Comparison of ENCODE assay signal across 11 mouse cellular contexts in genomic region chr16:22260423-22261143, GRCm38 (mm10). TPM values are rescaled to one million over a fixed set of nuclear protein-coding genes. Genes with fewer than 3 reads are reported as not detected.
DNase-seq lines count a peak whose midpoint lies in the region; ATAC-seq and TF ChIP-seq lines count a peak whose summit lies in the region.
"Had no signal": no experiment of that assay in that cellular context is flagged by ENCODE, and none has a peak within 500 bp of the region (broad histone marks: within the 10 kb centered on the region; RNA-seq: fewer than 3 reads in every experiment).

No protein-coding gene starts in this region.

- H3K27ac ChIP-seq in hindbrain, embryonic 13.5 days = no peak overlapping the region
- no peak overlapping the region for H3K27ac ChIP-seq in hindbrain, embryonic 11.5 days (ENCODE audit: low read depth, low read length)
- no peak overlapping the region for H3K27ac ChIP-seq in neural tube, embryonic 12.5 days
- no peak overlapping the region for H3K27ac ChIP-seq in intestine, postnatal 0 days (ENCODE audit: low read depth, low read length)
- no peak overlapping the region for H3K27ac ChIP-seq in stomach, embryonic 16.5 days (ENCODE audit: low read length)

- WGBS in hindbrain, embryonic 13.5 days = 69% methylated on average over 3 of the region's 3 CpGs
- WGBS in hindbrain, embryonic 11.5 days = 78% methylated on average over 3 of the region's 3 CpGs
- 77% methylated on average over 3 of the region's 3 CpGs for WGBS in neural tube, embryonic 12.5 days
- WGBS in intestine, postnatal 0 days = 27% methylated on average over 3 of the region's 3 CpGs
- 43% methylated on average over 3 of the region's 3 CpGs for WGBS in stomach, embryonic 16.5 days

- DNase-seq in hindbrain, embryonic 11.5 days (ENCODE audit: low spot score) = no peak
- no peak for DNase-seq in neural tube, embryonic 10.5 days (ENCODE audit: extremely low spot score, low spot score)
- DNase-seq in cerebellum, postnatal 25 days = no peak
- DNase-seq in embryo, embryonic 9.5 days (ENCODE audit: extremely low spot score) = no peak
- DNase-seq: adrenal gland, postnatal 25 days; cerebellum, adult 8-10 months; lung, postnatal 14 days had no signal

- no peak overlapping the region for H3K4me3 ChIP-seq in hindbrain, embryonic 13.5 days
- no peak overlapping the region for H3K4me3 ChIP-seq in hindbrain, embryonic 11.5 days (ENCODE audit: low read depth, low read length)
- no peak overlapping the region for H3K4me3 ChIP-seq in neural tube, embryonic 12.5 days
- no peak overlapping the region for H3K4me3 ChIP-seq in intestine, postnatal 0 days (ENCODE audit: low read depth, low read length)
- H3K4me3 ChIP-seq in stomach, embryonic 16.5 days (replicated peaks; ENCODE audit: low read length) = no peak overlapping the region; the same call in 1 of the 2 replicates

- no peak for ATAC-seq in hindbrain, embryonic 13.5 days (ENCODE audit: low FRiP score)
- ATAC-seq in hindbrain, embryonic 11.5 days (ENCODE audit: low FRiP score) = no peak
- ATAC-seq in neural tube, embryonic 12.5 days (ENCODE audit: low FRiP score, low read depth) = no peak
- ATAC-seq in intestine, postnatal 0 days = no peak
- no peak for ATAC-seq in stomach, embryonic 16.5 days (ENCODE audit: insufficient read depth, low FRiP score)

- peak overlapping the region; percentile 13; the same call in 1 of the 2 replicates for H3K4me2 ChIP-seq in hindbrain, embryonic 13.5 days
- H3K4me2 ChIP-seq in hindbrain, embryonic 11.5 days (replicated peaks; ENCODE audit: low read depth, low read length) = no peak overlapping the region
- 0 out of 2 replicates have a peak overlapping the region, but pooled peaks have one; percentile 14 for H3K4me2 ChIP-seq in neural tube, embryonic 12.5 days (replicated peaks)
- H3K4me2 ChIP-seq in intestine, postnatal 0 days (replicated peaks; ENCODE audit: low read depth) = peak overlapping the region; percentile 28; the same call in 1 of the 2 replicates
- peak overlapping the region; percentile 36 for H3K4me2 ChIP-seq in stomach, embryonic 16.5 days (ENCODE audit: low read depth, low read length)

- H3K9ac ChIP-seq in hindbrain, embryonic 13.5 days = no peak overlapping the region
- H3K9ac ChIP-seq in hindbrain, embryonic 11.5 days (ENCODE audit: low read depth, low read length) = no peak overlapping the region
- H3K9ac ChIP-seq in neural tube, embryonic 12.5 days = no peak overlapping the region
- no peak overlapping the region for H3K9ac ChIP-seq in intestine, postnatal 0 days (ENCODE audit: low read depth, low read length)
- H3K9ac ChIP-seq in stomach, embryonic 16.5 days (ENCODE audit: low read length) = no peak overlapping the region

- no peaks in the 10 kb centered on the region for H3K27me3 ChIP-seq in hindbrain, embryonic 13.5 days
- no peaks in the 10 kb centered on the region for H3K27me3 ChIP-seq in hindbrain, embryonic 11.5 days (ENCODE audit: control insufficient read depth, insufficient read depth, low read length)
- H3K27me3 ChIP-seq in neural tube, embryonic 12.5 days (replicated peaks) = no peaks in the 10 kb centered on the region
- H3K27me3 ChIP-seq in intestine, postnatal 0 days (replicated peaks; ENCODE audit: control insufficient read depth, insufficient read depth, low read length) = no peaks in the 10 kb centered on the region
- H3K27me3 ChIP-seq in stomach, embryonic 16.5 days (ENCODE audit: control insufficient read depth, insufficient read depth, low read length) = no peaks in the 10 kb centered on the region

- H3K4me1 ChIP-seq in hindbrain, embryonic 13.5 days (replicated peaks) = peaks cover 45% of the 10 kb centered on the region
- peaks cover 2% of the 10 kb centered on the region; the same call in 1 of the 2 replicates for H3K4me1 ChIP-seq in hindbrain, embryonic 11.5 days (replicated peaks; ENCODE audit: control insufficient read depth, insufficient read depth, low read length)
- peaks cover 15% of the 10 kb centered on the region for H3K4me1 ChIP-seq in neural tube, embryonic 12.5 days
- H3K4me1 ChIP-seq in intestine, postnatal 0 days (replicated peaks; ENCODE audit: control insufficient read depth, insufficient read depth, low read length) = peaks cover 5% of the 10 kb centered on the region
- H3K4me1 ChIP-seq in stomach, embryonic 16.5 days (ENCODE audit: control insufficient read depth, insufficient read depth, low read length) = peaks cover 20% of the 10 kb centered on the region

- H3K36me3 ChIP-seq in hindbrain, embryonic 13.5 days = no peaks in the 10 kb centered on the region
- no peaks in the 10 kb centered on the region for H3K36me3 ChIP-seq in hindbrain, embryonic 11.5 days (ENCODE audit: control insufficient read depth, insufficient read depth, low read length)
- no peaks in the 10 kb centered on the region for H3K36me3 ChIP-seq in neural tube, embryonic 12.5 days
- H3K36me3 ChIP-seq in intestine, postnatal 0 days (ENCODE audit: control insufficient read depth, insufficient read depth) = no peaks in the 10 kb centered on the region
- no peaks in the 10 kb centered on the region for H3K36me3 ChIP-seq in stomach, embryonic 16.5 days (ENCODE audit: control insufficient read depth, insufficient read depth, low read length)

- no peak for TF ChIP-seq CTCF in intestine, postnatal 0 days (IDR thresholded peaks at IDR 0.05; ENCODE audit: low read depth)

- H3K9me3 ChIP-seq in hindbrain, embryonic 13.5 days = no peaks in the 10 kb centered on the region
- no peaks in the 10 kb centered on the region for H3K9me3 ChIP-seq in hindbrain, embryonic 11.5 days (ENCODE audit: control insufficient read depth, low read length)
- H3K9me3 ChIP-seq in neural tube, embryonic 12.5 days = no peaks in the 10 kb centered on the region
- H3K9me3 ChIP-seq in intestine, postnatal 0 days (ENCODE audit: control insufficient read depth) = no peaks in the 10 kb centered on the region
- H3K9me3 ChIP-seq in stomach, embryonic 16.5 days (replicated peaks; ENCODE audit: control insufficient read depth, low read length) = no peaks in the 10 kb centered on the region

RNA-seq across cellular contexts. Expression of gene Tra2b, which starts 5.2 kb away (rescaled TPM):
- 304 and 307 TPM in 2 replicates for polyA plus RNA-seq in hindbrain, embryonic 13.5 days (2015; fragmentation: Nextera tagmentation; extraction: Ambion mirVana)
- 464 and 467 TPM in 2 replicates for polyA plus RNA-seq in hindbrain, embryonic 11.5 days (2014; fragmentation: Nextera tagmentation; extraction: Ambion mirVana)
- 386 and 402 TPM in 2 replicates for polyA plus RNA-seq in neural tube, embryonic 12.5 days (2016; fragmentation: Nextera tagmentation; extraction: Ambion mirVana)
- 132 and 134 TPM in 2 replicates for polyA plus RNA-seq in intestine, postnatal 0 days (2015; fragmentation: Nextera tagmentation; extraction: Ambion mirVana)
- polyA plus RNA-seq in stomach, embryonic 16.5 days (2015; fragmentation: Nextera tagmentation; extraction: Ambion mirVana) = 309 and 321 TPM in 2 replicates
